Mouse (Mus musculus) kidney, embryonic 15.5 days (tissue): ENCODE measurements around the gene Ptgs1. TPM values are rescaled to one million over a fixed set of nuclear protein-coding genes. Genes with fewer than 3 reads are reported as not detected.

Experiments used
- ATAC-seq: fragments of 200-750 bp; cut with Nextera tagmentation; replicated peaks from 2 replicates; pipeline ENCODE4 v1.8.0; 2017; ENCODE audit warnings: moderate TSS enrichment; ENCODE audit not compliant: low FRiP score
- H3K27ac ChIP-seq: fragments of 300-500 bp; sonication (generic); 2 replicates; pipeline ENCODE4 v1.5.1; 2015; ENCODE audit warnings: mild to moderate bottlenecking, inconsistent platforms
- H3K27me3 ChIP-seq: fragments of 300-500 bp; sonication (generic); 2 replicates; pipeline ENCODE4 v1.6.1; 2015; ENCODE audit warnings: inconsistent platforms
- H3K36me3 ChIP-seq: fragments of 300-500 bp; sonication (generic); 2 replicates; pipeline ENCODE4 v1.6.1; 2015; ENCODE audit warnings: inconsistent platforms
- H3K4me1 ChIP-seq: fragments of 300-500 bp; sonication (generic); 2 replicates; pipeline ENCODE4 v1.6.1; 2015; ENCODE audit warnings: inconsistent platforms
- H3K4me2 ChIP-seq: fragments of 300-500 bp; sonication (generic); 2 replicates; pipeline ENCODE4 v1.6.1; 2015; ENCODE audit warnings: moderate library complexity, mild to moderate bottlenecking, inconsistent platforms
- H3K4me3 ChIP-seq: fragments of 300-500 bp; sonication (generic); replicated peaks from 2 replicates; pipeline ENCODE4 v1.5.1; 2015; ENCODE audit warnings: mild to moderate bottlenecking, inconsistent platforms
- H3K9ac ChIP-seq: fragments of 300-500 bp; sonication (generic); 2 replicates; pipeline ENCODE4 v1.6.1; 2015; ENCODE audit warnings: mild to moderate bottlenecking, inconsistent platforms
- H3K9me3 ChIP-seq: fragments of 300-500 bp; sonication (generic); replicated peaks from 2 replicates; pipeline ENCODE4 v1.6.1; 2016; ENCODE audit warnings: inconsistent platforms
- WGBS: fragments of 180-500 bp; shearing (Covaris S2); methylation state at CpG from one replicate; pipeline ENCODE4 v1.1.7; 2015; ENCODE audit warnings: mixed read lengths; 5-methylcytosine and 5-hydroxymethylcytosine counted together
- polyA plus RNA-seq: library from polyadenylated mRNA; unstranded; fragments of >200 nt; fragmentation: Nextera tagmentation; extraction: Ambion mirVana; gene quantifications from 2 replicates; pipeline ENCODE4 v1.2.1, GENCODE M21; 2015

The Ptgs1 gene
- polyA plus RNA-seq, 1 experiment from 2014 or later = 29.2 TPM

- ATAC-seq = no peak
- H3K4me3 ChIP-seq = no peak overlapping the region
- no peaks in the 10 kb centered on the region for H3K9me3 ChIP-seq
- no peaks in the 10 kb centered on the region for H3K27me3 ChIP-seq
- no peak overlapping the region for H3K27ac ChIP-seq
- peaks cover 17% of the 10 kb centered on the region for H3K36me3 ChIP-seq
- no peak overlapping the region for H3K4me2 ChIP-seq
- peaks cover 21% of the 10 kb centered on the region for H3K4me1 ChIP-seq
- H3K9ac ChIP-seq = no peak overlapping the region
- WGBS = 91% methylated on average over 5 of the region's 5 CpGs
These were observed 6.7 kb downstream of the Ptgs1 start for GRCm38 (mm10) chr2:36236889-36237288.

- ATAC-seq = no peak
- H3K4me3 ChIP-seq = no peak overlapping the region
- no peaks in the 10 kb centered on the region for H3K9me3 ChIP-seq
- peaks cover 17% of the 10 kb centered on the region for H3K36me3 ChIP-seq
- H3K4me2 ChIP-seq = no peak overlapping the region
- WGBS = 83% methylated on average over 6 of the region's 6 CpGs
- H3K27me3 ChIP-seq = no peaks in the 10 kb centered on the region
- H3K27ac ChIP-seq = no peak overlapping the region
- no peak overlapping the region for H3K9ac ChIP-seq
- H3K4me1 ChIP-seq = peaks cover 20% of the 10 kb centered on the region
These were observed 7.3 kb downstream of the Ptgs1 start for GRCm38 (mm10) chr2:36237557-36237956.

- no peak overlapping the region for H3K4me3 ChIP-seq
- no peaks in the 10 kb centered on the region for H3K27me3 ChIP-seq
- no peak overlapping the region for H3K4me2 ChIP-seq
- no peak for ATAC-seq
- no peak overlapping the region for H3K27ac ChIP-seq
- peaks cover 20% of the 10 kb centered on the region for H3K4me1 ChIP-seq
- peaks cover 22% of the 10 kb centered on the region for H3K36me3 ChIP-seq
- H3K9me3 ChIP-seq = no peaks in the 10 kb centered on the region
- WGBS = 79% methylated on average over 3 of the region's 3 CpGs
- no peak overlapping the region for H3K9ac ChIP-seq
These were observed 8.2 kb downstream of the Ptgs1 start for GRCm38 (mm10) chr2:36238467-36238866.

GRCm38 (mm10) chr2:36238951-36239350, 8.7 kb downstream of the Ptgs1 start:
- ATAC-seq = no peak
- Histone ChIP-seq H3K9ac (no peak overlapping the region), H3K27ac (no peak overlapping the region), H3K4me3 (no peak overlapping the region), H3K4me1 (peaks cover 20% of the 10 kb centered on the region), H3K36me3 (peaks cover 22% of the 10 kb centered on the region), H3K27me3 (no peaks in the 10 kb centered on the region), H3K4me2 (no peak overlapping the region), H3K9me3 (no peaks in the 10 kb centered on the region)
- 87% methylated on average over 2 of the region's 2 CpGs for WGBS

- Histone ChIP-seq H3K4me1 (no peaks in the 10 kb centered on the region), H3K27me3 (no peaks in the 10 kb centered on the region), H3K9ac (no peak overlapping the region), H3K36me3 (peaks cover 22% of the 10 kb centered on the region), H3K4me2 (no peak overlapping the region), H3K9me3 (no peaks in the 10 kb centered on the region), H3K27ac (no peak overlapping the region), H3K4me3 (no peak overlapping the region)
- WGBS = 91% methylated on average over 13 of the region's 13 CpGs
- ATAC-seq = no peak
These were observed 12.3 kb downstream of the Ptgs1 start for GRCm38 (mm10) chr2:36242514-36242913.

- no peaks in the 10 kb centered on the region for H3K4me1 ChIP-seq
- H3K27me3 ChIP-seq = no peaks in the 10 kb centered on the region
- H3K27ac ChIP-seq = no peak overlapping the region; the same call in 1 of the 2 replicates
- H3K4me2 ChIP-seq = no peak overlapping the region
- peaks cover 20% of the 10 kb centered on the region for H3K36me3 ChIP-seq
- 76% methylated on average over 9 of the region's 9 CpGs for WGBS
- no peak for ATAC-seq
- H3K4me3 ChIP-seq = no peak overlapping the region
- no peaks in the 10 kb centered on the region for H3K9me3 ChIP-seq
- H3K9ac ChIP-seq = no peak overlapping the region
These were observed 13.2 kb downstream of the Ptgs1 start for GRCm38 (mm10) chr2:36243296-36243891.

- H3K27me3 ChIP-seq = no peaks in the 10 kb centered on the region
- no peak overlapping the region for H3K4me2 ChIP-seq
- H3K4me3 ChIP-seq = no peak overlapping the region
- no peak overlapping the region for H3K9ac ChIP-seq
- H3K36me3 ChIP-seq = peaks cover 15% of the 10 kb centered on the region
- ATAC-seq = no peak
- 53% methylated on average over 5 of the region's 5 CpGs for WGBS
- H3K9me3 ChIP-seq = no peaks in the 10 kb centered on the region
- no peaks in the 10 kb centered on the region for H3K4me1 ChIP-seq
- H3K27ac ChIP-seq = no peak overlapping the region
These were observed 13.7 kb downstream of the Ptgs1 start for GRCm38 (mm10) chr2:36243892-36244309.

- Histone ChIP-seq H3K27me3 (no peaks in the 10 kb centered on the region), H3K36me3 (peaks cover 14% of the 10 kb centered on the region; the same call in 1 of the 2 replicates), H3K4me2 (no peak overlapping the region), H3K27ac (no peak overlapping the region), H3K9me3 (no peaks in the 10 kb centered on the region), H3K9ac (no peak overlapping the region), H3K4me1 (no peaks in the 10 kb centered on the region), H3K4me3 (no peak overlapping the region)
- 85% methylated on average over 3 of the region's 3 CpGs for WGBS
- ATAC-seq = no peak
These were observed 14.5 kb downstream of the Ptgs1 start for GRCm38 (mm10) chr2:36244705-36245104.

- no peak overlapping the region for H3K4me3 ChIP-seq
- no peak overlapping the region for H3K27ac ChIP-seq
- no peak overlapping the region for H3K9ac ChIP-seq
- no peaks in the 10 kb centered on the region for H3K9me3 ChIP-seq
- ATAC-seq = no peak
- no peaks in the 10 kb centered on the region for H3K27me3 ChIP-seq
- 82% methylated on average over 3 of the region's 3 CpGs for WGBS
- H3K4me2 ChIP-seq = no peak overlapping the region
- no peaks in the 10 kb centered on the region for H3K4me1 ChIP-seq
- 0 out of 2 replicates have a peak, but pooled peaks cover under 1% of the 10 kb centered on the region for H3K36me3 ChIP-seq
These were observed 17.7 kb downstream of the Ptgs1 start for GRCm38 (mm10) chr2:36247964-36248363.

GRCm38 (mm10) chr2:36251156-36251555, 20.9 kb downstream of the Ptgs1 start:
- H3K27me3 ChIP-seq = no peaks in the 10 kb centered on the region
- no peak for ATAC-seq
- H3K4me2 ChIP-seq = no peak overlapping the region
- no peak overlapping the region for H3K9ac ChIP-seq
- WGBS = 82% methylated on average over 8 of the region's 8 CpGs
- H3K4me3 ChIP-seq = no peak overlapping the region
- no peaks in the 10 kb centered on the region for H3K4me1 ChIP-seq
- no peaks in the 10 kb centered on the region for H3K36me3 ChIP-seq
- no peak overlapping the region for H3K27ac ChIP-seq
- no peaks in the 10 kb centered on the region for H3K9me3 ChIP-seq

- ATAC-seq = no peak
- Histone ChIP-seq H3K9ac (no peak overlapping the region), H3K4me3 (no peak overlapping the region), H3K27ac (no peak overlapping the region), H3K4me2 (no peak overlapping the region), H3K4me1 (no peaks in the 10 kb centered on the region), H3K9me3 (no peaks in the 10 kb centered on the region), H3K27me3 (no peaks in the 10 kb centered on the region), H3K36me3 (no peaks in the 10 kb centered on the region)
- WGBS = 88% methylated on average over 4 of the region's 4 CpGs
These were observed 22.3 kb downstream of the Ptgs1 start for GRCm38 (mm10) chr2:36252505-36252904.

GRCm38 (mm10) chr2:36254445-36254844, 24.2 kb downstream of the Ptgs1 start:
- Histone ChIP-seq H3K27ac (no peak overlapping the region), H3K9ac (no peak overlapping the region), H3K27me3 (no peaks in the 10 kb centered on the region), H3K9me3 (no peaks in the 10 kb centered on the region), H3K4me2 (no peak overlapping the region), H3K36me3 (no peaks in the 10 kb centered on the region), H3K4me1 (no peaks in the 10 kb centered on the region), H3K4me3 (no peak overlapping the region)
- no peak for ATAC-seq
- WGBS = 70% methylated on average over 2 of the region's 2 CpGs

GRCm38 (mm10) chr2:36256931-36257330, 26.7 kb downstream of the Ptgs1 start:
- Histone ChIP-seq H3K4me2 (no peak overlapping the region), H3K9ac (no peak overlapping the region), H3K36me3 (no peaks in the 10 kb centered on the region), H3K27ac (no peak overlapping the region), H3K9me3 (no peaks in the 10 kb centered on the region), H3K27me3 (no peaks in the 10 kb centered on the region), H3K4me1 (no peaks in the 10 kb centered on the region), H3K4me3 (no peak overlapping the region)
- no peak for ATAC-seq
